Mouse (Mus musculus) liver, embryonic 14.5 days (tissue): Measurements from ENCODE around the gene Gm17428. TPM values are rescaled to one million over a fixed set of nuclear protein-coding genes. Genes with fewer than 3 reads are reported as not detected.

ENCODE experiments used
- ATAC-seq: fragments of 200-750 bp; cut with Nextera tagmentation; 2 replicates; pipeline ENCODE4 v1.8.0; 2017; ENCODE audit warnings: moderate number of reproducible peaks, mild to moderate bottlenecking, moderate library complexity; ENCODE audit not compliant: insufficient read depth
- DNase-seq, 3 experiments: peaks; one replicate each; pipeline ENCODE4 v3.0.0-alpha.2; 2012 to 2013; ENCODE audit warnings: low read depth in 3 of 3, low spot score in 3 of 3
- H3K27ac ChIP-seq: fragments of 300-500 bp; sonication (generic); 2 replicates; pipeline ENCODE4 v1.5.1; 2014; ENCODE audit warnings: moderate library complexity, mild to moderate bottlenecking, control low read depth, inconsistent platforms
- H3K27me3 ChIP-seq: fragments of 300-500 bp; sonication (generic); 2 replicates; pipeline ENCODE4 v1.6.1; 2014; ENCODE audit warnings: mild to moderate bottlenecking, low read length, moderate library complexity; ENCODE audit not compliant: control insufficient read depth, insufficient read depth
- H3K36me3 ChIP-seq: fragments of 300-500 bp; sonication (generic); replicated peaks from 2 replicates; pipeline ENCODE4 v1.6.1; 2014; ENCODE audit warnings: low read depth; ENCODE audit not compliant: control insufficient read depth, insufficient read depth
- H3K4me1 ChIP-seq, 2 experiments: fragments of 200-500 bp in 1 of 2; fragments of 300-500 bp in 1 of 2; sonication (generic) in 1 of 2; replicated peaks; 2 replicates each; pipeline ENCODE4 v1.6.1; 2012 to 2014; ENCODE audit warnings: antibody characterized with exemption in 1 of 2, inconsistent platforms in 1 of 2, low read length in 1 of 2; ENCODE audit not compliant: control insufficient read depth in 2 of 2, insufficient read depth in 2 of 2
- H3K4me2 ChIP-seq: fragments of 300-500 bp; sonication (generic); 2 replicates; pipeline ENCODE4 v1.6.1; 2014; ENCODE audit warnings: low read depth, mild to moderate bottlenecking, control low read depth, moderate library complexity
- H3K4me3 ChIP-seq, 2 experiments: fragments of 200-500 bp in 1 of 2; fragments of 300-500 bp in 1 of 2; sonication (generic) in 1 of 2; 2 replicates each; pipeline ENCODE4 v1.5.1; 2012 to 2014; ENCODE audit warnings: low read depth in 2 of 2, low read length in 2 of 2, mild to moderate bottlenecking in 2 of 2, control low read depth in 1 of 2, inconsistent platforms in 1 of 2, moderate library complexity in 1 of 2; ENCODE audit not compliant: insufficient read depth in 1 of 2
- H3K9ac ChIP-seq: fragments of 300-500 bp; sonication (generic); replicated peaks from 2 replicates; pipeline ENCODE4 v1.6.1; 2014; ENCODE audit warnings: mild to moderate bottlenecking, control low read depth, moderate library complexity
- H3K9me3 ChIP-seq: fragments of 300-500 bp; sonication (generic); 2 replicates; pipeline ENCODE4 v1.6.1; 2016; ENCODE audit warnings: low read length, mixed read lengths; ENCODE audit not compliant: control insufficient read depth
- CTCF ChIP-seq: IDR thresholded peaks from 2 replicates; pipeline ENCODE4 v1.5.1; 2016; ENCODE audit warnings: antibody characterized with exemption, low read depth, control low read depth
- EP300 ChIP-seq: IDR thresholded peaks from 2 replicates; pipeline ENCODE4 v1.6.1; 2016; ENCODE audit warnings: antibody characterized with exemption, low read depth
- WGBS: fragments of 180-500 bp; shearing (Covaris S2); extraction: QIAGEN DNeasy Blood & Tissue Kit; methylation state at CpG from one replicate; pipeline ENCODE4 v1.1.7; 2014; ENCODE audit not compliant: insufficient replicate concordance; 5-methylcytosine and 5-hydroxymethylcytosine counted together
- polyA plus RNA-seq, 2 experiments: library from polyadenylated mRNA; depleted of rRNA in 1 of 2; stranded (reverse) in 1 of 2; unstranded in 1 of 2; fragments of >200 nt; fragmentation: Nextera tagmentation in 1 of 2; extraction: Ambion mirVana in 1 of 2; gene quantifications; 2 replicates each; pipeline versions ENCODE4 v1.2.1 to v1.2.3; 2012 to 2014

Gene Gm17428
- polyA plus RNA-seq, 2 experiments = not detected

GRCm38 (mm10) chr14:54935904-54936830, 40.6 kb upstream of the Gm17428 start, which contains the start of gene Cmtm5:
Gene Cmtm5, plus strand, starts transcription at chr14:54936261.
- Histone ChIP-seq H3K9me3 (no peaks in the 10 kb centered on the region), H3K4me1 (no peaks in the 10 kb centered on the region), H3K4me2 (no peak within 1 kb of the TSS), H3K27ac (no peak within 1 kb of the TSS), H3K4me3 (no peak within 1 kb of the TSS), H3K27me3 (no peaks in the 10 kb centered on the region), H3K36me3 (no peaks in the 10 kb centered on the region), H3K9ac (no peak within 1 kb of the TSS)
- DNase-seq (no peak), ATAC-seq (no peak)
- 21% methylated on average over 8 of the region's 8 CpGs for WGBS
- no peak for TF ChIP-seq CTCF
- TF ChIP-seq EP300 = no peak

GRCm38 (mm10) chr14:54936831-54937160, 39.9 kb upstream of the Gm17428 start:
- no peak for DNase-seq
- no peaks in the 10 kb centered on the region for H3K36me3 ChIP-seq
- ATAC-seq = no peak
- TF ChIP-seq CTCF = no peak
- TF ChIP-seq EP300 = no peak
- H3K9me3 ChIP-seq = no peaks in the 10 kb centered on the region
- H3K27ac ChIP-seq = no peak overlapping the region
- no peak overlapping the region for H3K4me2 ChIP-seq
- H3K4me3 ChIP-seq = no peak overlapping the region
- no peaks in the 10 kb centered on the region for H3K27me3 ChIP-seq
- no peaks in the 10 kb centered on the region for H3K4me1 ChIP-seq
- 15% methylated on average over 6 of the region's 6 CpGs for WGBS
- H3K9ac ChIP-seq = no peak overlapping the region

- H3K9ac ChIP-seq = no peak overlapping the region
- H3K4me1 ChIP-seq = no peaks in the 10 kb centered on the region
- TF ChIP-seq EP300 (no peak), CTCF (no peak)
- no peaks in the 10 kb centered on the region for H3K36me3 ChIP-seq
- no peak overlapping the region for H3K4me3 ChIP-seq
- no peak overlapping the region for H3K27ac ChIP-seq
- H3K27me3 ChIP-seq = no peaks in the 10 kb centered on the region
- 70% methylated on average over 16 of the region's 16 CpGs for WGBS
- ATAC-seq (no peak), DNase-seq (no peak)
- no peak overlapping the region for H3K4me2 ChIP-seq
- H3K9me3 ChIP-seq = no peaks in the 10 kb centered on the region
Measured at GRCm38 (mm10) chr14:54937361-54938182, 39.2 kb upstream of the Gm17428 start.

GRCm38 (mm10) chr14:54938431-54939219, 38.1 kb upstream of the Gm17428 start:
- Histone ChIP-seq H3K36me3 (no peaks in the 10 kb centered on the region), H3K4me2 (no peak overlapping the region), H3K4me1 (no peaks in the 10 kb centered on the region), H3K4me3 (no peak overlapping the region), H3K27ac (no peak overlapping the region), H3K27me3 (no peaks in the 10 kb centered on the region), H3K9ac (no peak overlapping the region), H3K9me3 (no peaks in the 10 kb centered on the region)
- 60% methylated on average over 15 of the region's 15 CpGs for WGBS
- TF ChIP-seq EP300 = no peak
- no peak for TF ChIP-seq CTCF
- ATAC-seq (no peak), DNase-seq (no peak)
